Mouse (Mus musculus): ENCODE results near the gene Myg1.

DNA sequence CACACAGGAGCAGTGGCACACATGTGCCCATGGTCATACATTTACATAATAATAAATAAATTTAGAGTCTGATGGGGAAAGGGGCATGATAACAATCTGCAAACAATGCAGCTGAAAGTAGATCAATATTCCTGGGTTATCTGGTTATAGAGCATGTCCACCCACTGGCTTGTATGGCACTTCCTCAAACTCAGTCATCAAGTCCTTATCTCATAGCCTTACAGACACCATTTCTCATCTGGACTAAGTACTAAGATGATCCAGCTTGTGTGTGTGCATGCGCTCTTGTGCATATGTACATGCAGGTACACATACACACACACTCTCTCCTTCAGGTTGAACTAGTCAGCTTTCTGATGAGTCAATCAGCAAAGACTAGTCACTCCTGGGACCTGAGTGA lies 33.2 kb downstream of the Myg1 start:
- TF ChIP-seq CTCF (conservative IDR thresholded peaks at IDR 0.05; ENCODE audit: low read length), result no peak
- TF ChIP-seq NANOG (IDR thresholded peaks at IDR 0.05; ENCODE audit: borderline replicate concordance, low read length), result no peak
